Mouse (Mus musculus): ENCODE data around the gene Acly.

Gene Acly

DNA sequence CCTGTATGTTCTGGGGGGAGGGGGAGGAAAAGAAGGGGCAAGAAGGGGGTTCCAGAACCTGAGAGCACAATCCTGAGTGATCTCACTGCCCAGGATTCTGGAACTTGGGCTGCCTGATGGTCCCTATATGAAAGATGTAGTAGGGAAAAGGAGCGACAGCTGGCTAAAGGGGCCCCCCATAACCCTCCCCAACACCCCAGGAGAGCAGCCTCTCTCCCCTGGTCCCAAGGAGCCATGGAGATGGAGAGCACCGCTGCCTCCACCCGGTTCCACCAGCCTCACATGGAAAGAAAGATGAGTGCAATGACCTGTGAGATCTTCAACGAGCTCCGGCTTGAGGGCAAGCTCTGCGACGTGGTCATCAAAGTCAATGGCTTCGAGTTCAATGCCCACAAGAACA, 86.0 kb downstream of the Acly start, which contains the start of the genes Nt5c3b and Klhl10:
Gene Nt5c3b, minus strand, starts transcription at position 12 of the 400 bp plus-strand sequence.
Gene Klhl10, plus strand, starts transcription at position 121 of the 400 bp plus-strand sequence.
- DNase-seq (ENCODE audit: low read depth, low spot score) = no peak

DNA sequence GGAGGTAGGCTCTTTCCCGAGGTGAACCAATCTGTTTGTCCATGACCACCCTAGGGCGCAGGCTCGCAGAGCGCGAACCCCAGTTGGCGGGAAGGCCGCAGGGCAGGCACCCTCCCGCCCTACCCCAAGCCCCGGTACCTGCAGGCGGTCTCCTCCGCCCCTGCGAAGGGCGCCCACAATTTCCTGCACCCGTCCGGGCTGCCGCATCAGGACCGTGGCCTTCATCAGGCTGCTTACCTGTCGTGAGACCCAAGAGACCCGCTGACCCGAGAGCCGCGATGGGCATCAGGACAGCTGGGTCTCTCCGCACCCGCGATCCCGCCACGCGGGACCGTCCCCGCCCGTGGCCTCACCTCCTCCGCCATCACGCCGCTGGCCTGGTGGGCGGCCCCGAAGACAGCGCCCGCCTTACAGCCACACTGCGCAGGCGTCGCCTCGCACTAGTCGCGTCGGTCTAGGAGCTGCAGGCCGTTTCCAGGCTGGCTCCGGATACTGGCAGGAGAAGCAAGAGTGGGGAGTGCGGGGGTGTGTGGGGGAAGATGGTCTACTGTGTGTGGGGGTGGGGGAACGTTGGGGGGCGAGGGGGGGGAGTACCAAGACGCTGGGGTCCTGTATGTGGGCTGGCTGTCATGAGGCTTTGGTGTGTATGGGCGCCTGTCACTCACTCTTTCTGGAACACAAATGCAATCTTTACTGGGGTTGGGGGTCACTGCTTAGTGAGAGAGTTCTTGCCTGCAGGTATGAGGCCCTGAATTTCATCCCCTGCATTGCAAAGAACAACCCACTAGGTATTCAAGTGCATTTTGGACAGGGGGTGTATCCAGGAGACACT, 86.9 kb downstream of the Acly start:
- peak; percentile 83 for DNase-seq (ENCODE audit: low read depth, low spot score)

DNA sequence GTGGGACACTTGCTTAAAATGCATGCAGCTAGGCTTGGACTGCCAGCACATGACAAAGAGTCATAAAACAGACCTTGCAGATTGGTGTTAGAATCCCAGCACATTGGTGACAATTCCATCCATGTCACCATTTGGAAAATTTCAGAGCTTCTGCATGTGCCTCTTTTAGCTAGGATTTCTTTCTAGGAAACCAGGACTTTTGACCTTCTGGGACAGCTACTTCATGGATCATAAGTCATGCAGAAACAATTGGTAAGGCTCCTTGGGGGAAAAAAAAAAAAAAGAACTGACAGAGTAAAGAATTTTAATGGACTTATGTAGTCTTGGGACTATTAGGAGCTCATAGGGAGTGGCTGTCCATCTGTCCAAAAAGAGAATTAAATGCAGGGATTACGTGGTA, 89.9 kb downstream of the Acly start:
- DNase-seq (ENCODE audit: low read depth, low spot score) = no peak

DNA sequence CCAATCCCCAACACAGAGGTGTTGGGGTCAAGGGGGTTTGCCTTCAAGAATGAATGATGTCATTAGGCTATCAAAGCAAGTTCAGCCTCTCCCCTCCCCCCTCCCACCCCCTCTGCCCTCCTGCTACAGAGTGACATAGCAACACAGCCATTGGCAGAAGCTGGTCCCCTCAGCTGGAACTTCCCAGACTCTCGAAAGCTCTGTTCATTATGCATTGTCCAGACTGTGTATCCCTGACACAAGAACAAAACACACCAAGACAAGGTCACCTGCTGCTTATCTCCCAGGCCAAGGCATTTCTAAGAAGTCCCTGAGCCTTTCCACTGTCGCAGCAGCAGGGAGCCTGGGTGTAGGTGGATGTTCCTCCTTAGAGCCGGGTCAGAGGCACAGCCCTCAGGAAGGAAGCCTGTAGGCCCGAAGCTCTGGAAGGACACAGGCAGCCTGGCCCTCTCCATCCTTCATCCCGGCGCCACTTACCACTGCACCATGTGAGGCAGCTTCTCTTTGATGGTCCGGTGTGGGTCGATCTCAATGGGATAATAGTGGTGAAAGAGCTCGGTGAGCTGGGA, 92.0 kb downstream of the Acly start:
- no peak for DNase-seq (ENCODE audit: low read depth, low spot score)

DNA sequence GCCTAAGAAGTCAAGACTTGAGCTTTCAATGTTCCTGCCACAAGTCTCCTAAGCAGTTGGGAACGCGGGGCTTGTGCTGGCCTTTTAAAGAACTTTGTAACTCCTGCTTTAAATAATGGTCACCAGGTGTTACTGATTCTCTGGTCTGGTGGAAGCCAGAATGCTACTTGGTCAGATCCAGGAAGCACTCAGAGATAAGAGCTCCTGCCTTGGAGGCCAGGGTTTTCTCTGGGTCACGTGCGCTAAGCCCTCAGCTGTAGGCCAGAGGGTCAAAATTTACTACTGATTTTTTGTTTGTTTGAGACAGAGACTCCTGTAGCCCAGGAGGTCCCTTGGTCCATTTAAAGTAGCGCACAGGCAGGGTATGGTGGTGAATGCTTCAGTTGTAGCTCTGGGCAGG, 95.8 kb downstream of the Acly start:
- DNase-seq (ENCODE audit: low read depth, low spot score) = no peak

DNA sequence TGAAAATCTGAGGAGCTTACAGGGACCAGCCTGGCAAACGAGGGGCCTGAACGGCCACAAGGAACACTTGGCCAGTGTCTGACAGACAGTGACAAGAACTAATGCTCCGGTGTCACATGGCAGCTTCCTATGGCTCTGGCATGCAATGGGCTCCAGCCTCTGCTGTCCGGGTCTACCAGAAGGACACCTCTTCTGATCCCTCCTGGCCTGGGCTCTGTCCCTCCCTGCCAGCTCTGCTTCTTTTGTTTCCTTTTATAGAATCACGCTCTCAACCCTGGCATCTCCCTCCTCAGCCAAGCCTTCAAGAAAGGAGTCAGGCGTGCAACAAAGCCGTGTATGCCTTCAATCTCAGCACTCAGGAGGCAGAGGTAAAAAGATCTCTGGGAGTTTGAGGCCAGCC, 97.7 kb downstream of the Acly start:
- no peak for DNase-seq (ENCODE audit: low read depth, low spot score)

DNA sequence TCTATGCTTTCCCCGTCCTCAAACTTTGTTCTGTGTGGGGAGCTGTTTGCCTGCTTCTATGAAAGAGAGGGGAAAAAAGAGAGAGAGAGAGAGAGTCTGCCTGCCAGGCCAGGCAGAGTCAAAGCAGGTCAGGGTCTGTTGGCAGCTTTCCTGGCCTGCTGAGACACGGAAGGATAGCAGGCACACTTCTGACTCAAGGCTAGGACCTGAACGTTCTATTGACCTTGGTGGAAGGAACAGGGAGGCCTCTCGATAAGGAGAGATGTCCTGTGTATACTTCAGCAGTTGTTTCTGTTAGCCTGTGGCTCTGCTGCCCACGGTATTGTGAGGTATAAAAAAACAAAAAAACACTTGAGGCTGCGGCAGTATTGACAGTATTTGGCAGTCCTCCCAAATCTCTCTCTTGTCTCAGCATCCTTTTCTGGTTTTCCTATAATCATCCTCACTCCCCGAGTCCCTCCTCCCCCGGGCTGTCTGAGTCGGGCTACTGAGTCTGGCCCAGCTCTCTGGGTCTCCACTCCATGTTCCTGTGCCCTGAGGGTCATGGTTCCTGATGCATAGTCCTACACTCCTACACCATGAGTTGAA, 99.1 kb downstream of the Acly start:
- no peak for DNase-seq (ENCODE audit: low read depth, low spot score)

DNA sequence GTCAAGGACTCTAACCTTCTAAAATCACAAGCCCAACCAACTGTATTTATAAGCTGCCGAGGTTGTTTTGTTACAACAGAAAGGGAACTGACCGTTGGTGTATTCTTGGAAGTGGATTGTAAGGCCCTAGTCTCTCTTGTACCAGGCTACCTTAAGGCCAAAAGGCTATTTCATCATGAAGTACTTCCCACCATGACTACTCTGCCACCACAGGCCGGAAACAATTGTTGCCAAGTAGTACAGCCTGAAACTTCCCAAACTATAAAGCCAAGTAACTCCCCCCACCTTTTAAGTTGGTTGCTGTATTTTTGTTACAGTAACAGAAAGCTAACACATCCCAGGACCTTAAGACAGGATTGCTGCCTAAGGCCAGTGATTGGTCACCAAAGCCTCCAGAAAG, 101.0 kb downstream of the Acly start:
- no peak for DNase-seq (ENCODE audit: low read depth, low spot score)

Data from mesoderm, embryonic 11.5 days (tissue).